Comparison of ENCODE assay signal across 9 mouse cellular contexts in genomic region chr4:130947094-130947647, GRCm38 (mm10). TPM values are rescaled to one million over a fixed set of nuclear protein-coding genes. Genes with fewer than 3 reads are reported as not detected.
DNase-seq lines count a peak whose midpoint lies in the region; ATAC-seq and TF ChIP-seq lines count a peak whose summit lies in the region.
"Had no signal": no experiment of that assay in that cellular context is flagged by ENCODE, and none has a peak within 500 bp of the region (broad histone marks: within the 10 kb centered on the region; RNA-seq: fewer than 3 reads in every experiment).

No protein-coding gene starts in this region.

- H3K36me3 ChIP-seq in lung, embryonic 14.5 days (ENCODE audit: insufficient read depth), result no peaks in the 10 kb centered on the region

- peak; percentile 88 for TF ChIP-seq CTCF in lung, embryonic 14.5 days (IDR thresholded peaks at IDR 0.05; ENCODE audit: low read depth)
- peak; percentile 83 for TF ChIP-seq CTCF in cortical plate, adult 2 months (IDR thresholded peaks at IDR 0.05; ENCODE audit: extremely low read depth, insufficient read depth, low read length)

- peak; percentile 8 for DNase-seq in cerebellum, adult 11 months
- peak; percentile 81 for DNase-seq in lung, embryonic 14.5 days
- no peak for DNase-seq in lung, postnatal 14 days
- DNase-seq in naive thymus-derived CD4-positive, alpha-beta T cell, adult 2 months (ENCODE audit: low read depth), result peak; percentile 69
- DNase-seq in right cerebral cortex, adult 18-20 months, result no peak

- no peak overlapping the region for H3K4me3 ChIP-seq in lung, embryonic 14.5 days (ENCODE audit: low read depth, low read length)
- no peak overlapping the region for H3K4me3 ChIP-seq in cortical plate, adult 2 months (ENCODE audit: insufficient read depth, low read length)

- no peak for ATAC-seq in cerebellum, adult (ENCODE audit: insufficient number of reproducible peaks, low FRiP score, low TSS enrichment)
- ATAC-seq in lung, embryonic 14.5 days (ENCODE audit: insufficient read depth), result no peak
- peak; percentile 43 for ATAC-seq in inflammation-experienced regulatory T-cells, adult 6 months
- ATAC-seq: Patski had no signal

- H3K4me1 ChIP-seq in lung, embryonic 14.5 days (ENCODE audit: insufficient read depth), result no peaks in the 10 kb centered on the region
- H3K4me1 ChIP-seq in cortical plate, adult 2 months (ENCODE audit: control insufficient read depth, insufficient read depth, low read length), result no peaks in the 10 kb centered on the region

- 21% methylated on average over 13 of the region's 13 CpGs for WGBS in lung, embryonic 14.5 days

- H3K27ac ChIP-seq in lung, embryonic 14.5 days (ENCODE audit: low read depth), result no peak overlapping the region
- no peak overlapping the region for H3K27ac ChIP-seq in cortical plate, adult 2 months (ENCODE audit: insufficient read depth, low read length)

- TF ChIP-seq POLR2A in cortical plate, adult 2 months (IDR thresholded peaks at IDR 0.05; ENCODE audit: extremely low read depth, insufficient read depth, low read length), result no peak

- H3K4me2 ChIP-seq in lung, embryonic 14.5 days, result no peak overlapping the region

- H3K27me3 ChIP-seq in lung, embryonic 14.5 days (ENCODE audit: insufficient read depth, low read length), result no peaks in the 10 kb centered on the region

- no peaks in the 10 kb centered on the region for H3K9me3 ChIP-seq in lung, embryonic 14.5 days (ENCODE audit: low read depth, low read length)

- no peak overlapping the region for H3K9ac ChIP-seq in lung, embryonic 14.5 days

RNA-seq across cellular contexts. Expression of gene Matn1, which starts 3.0 kb away (rescaled TPM):
- polyA plus RNA-seq in lung, embryonic 14.5 days (2014; fragmentation: Nextera tagmentation; extraction: Ambion mirVana), result not detected in 2 replicates
- 0.36 and 0.46 TPM in 2 replicates for polyA plus RNA-seq in cortical plate, adult 2 months (2012; rRNA removed)
- polyA plus RNA-seq in inflammation-experienced regulatory T-cells, adult 6 months (2017; shearing (Covaris generic)), result not detected
- polyA plus RNA-seq: Patski had no signal

RNA-seq across cellular contexts. Expression of gene Laptm5, which starts 34.2 kb away (rescaled TPM):
- polyA plus RNA-seq in lung, embryonic 14.5 days (2014; fragmentation: Nextera tagmentation; extraction: Ambion mirVana), result 39.1 and 42.5 TPM in 2 replicates
- 66.8 and 71.4 TPM in 2 replicates for polyA plus RNA-seq in cortical plate, adult 2 months (2012; rRNA removed)
- 1,000 to 10,000 TPM; 1,760 to 2,043 (median 1,985) TPM for polyA plus RNA-seq in inflammation-experienced regulatory T-cells, adult 6 months (2017; shearing (Covaris generic))
- polyA plus RNA-seq: Patski had no signal

Comparison
In these comparisons a context has a peak if more than half of its experiments do, and no peak if none do; other contexts are left out.
1. DNase-seq: peak in cerebellum, adult 11 months (single experiment), lung, embryonic 14.5 days (single experiment) and naive thymus-derived CD4-positive, alpha-beta T cell, adult 2 months (single experiment); none in lung, postnatal 14 days (single experiment) and right cerebral cortex, adult 18-20 months (single experiment).
2. RNA of gene Laptm5, which starts 34.2 kb away (polyA plus RNA-seq): 1,760 to 2,043 TPM in inflammation-experienced regulatory T-cells, adult 6 months; 66.8 to 71.4 TPM in cortical plate, adult 2 months and 39.1 to 42.5 TPM in lung, embryonic 14.5 days; every median in the first group is over 10 times any median in the second.